Mouse (Mus musculus) megakaryocyte, embryonic 14.5 days (primary cell): Measurements from ENCODE around the gene Nr4a2. TPM values are rescaled to one million over a fixed set of nuclear protein-coding genes. Genes with fewer than 3 reads are reported as not detected.

Experiments used
- H3K27me3 ChIP-seq: replicated peaks from 2 replicates; pipeline ENCODE3; 2012; ENCODE audit warnings: inconsistent platforms
- H3K36me3 ChIP-seq: replicated peaks from 2 replicates; pipeline ENCODE3; 2012; ENCODE audit warnings: low read length, inconsistent platforms, mixed read lengths
- H3K4me1 ChIP-seq: 2 replicates; pipeline ENCODE4 v1.6.1; 2012; ENCODE audit warnings: inconsistent platforms
- H3K4me3 ChIP-seq: replicated peaks from 2 replicates; pipeline ENCODE3; 2012; ENCODE audit warnings: moderate library complexity, mild to moderate bottlenecking, inconsistent platforms
- H3K9me3 ChIP-seq: 2 replicates; pipeline ENCODE4 v1.6.1; 2012; ENCODE audit warnings: inconsistent platforms
- FLI1 ChIP-seq: IDR thresholded peaks from 2 replicates; pipeline ENCODE4 v1.6.1; 2012; ENCODE audit warnings: low read length, inconsistent platforms, mixed read lengths
- GATA1 ChIP-seq: IDR thresholded peaks from 3 replicates; pipeline ENCODE4 v1.6.1; 2012; ENCODE audit warnings: mixed read lengths, low read length, inconsistent platforms, borderline replicate concordance
- polyA plus RNA-seq: library from polyadenylated mRNA; stranded (reverse); fragments of >175 nt; gene quantifications from 2 replicates; pipeline ENCODE4 v1.2.3, GENCODE M21; 2012; ENCODE audit warnings: low replicate concordance; ENCODE audit not compliant: insufficient read depth

Gene Nr4a2
- polyA plus RNA-seq, 1 experiment = 0.82 TPM

GRCm38 (mm10) chr2:57102856-57103844 is 20.7 kb downstream of the Nr4a2 start:
- H3K36me3 ChIP-seq = no peaks in the 10 kb centered on the region
- 0 out of 2 replicates have a peak, but pooled peaks cover 10% of the 10 kb centered on the region for H3K9me3 ChIP-seq
- peaks cover 70% of the 10 kb centered on the region for H3K27me3 ChIP-seq
- H3K4me1 ChIP-seq = peaks cover 31% of the 10 kb centered on the region
- peak overlapping the region; percentile 91 for H3K4me3 ChIP-seq
- TF ChIP-seq FLI1 (no peak), GATA1 (no peak)

GRCm38 (mm10) chr2:57102091-57102855 is 21.5 kb downstream of the Nr4a2 start:
- Histone ChIP-seq H3K9me3 (0 out of 2 replicates have a peak, but pooled peaks cover 10% of the 10 kb centered on the region), H3K4me3 (peak overlapping the region; percentile 91), H3K36me3 (no peaks in the 10 kb centered on the region), H3K27me3 (peaks cover 71% of the 10 kb centered on the region), H3K4me1 (peaks cover 31% of the 10 kb centered on the region)
- TF ChIP-seq FLI1 (no peak), GATA1 (no peak)

- no peaks in the 10 kb centered on the region for H3K36me3 ChIP-seq
- H3K27me3 ChIP-seq = peaks cover 63% of the 10 kb centered on the region
- peaks cover 31% of the 10 kb centered on the region for H3K4me1 ChIP-seq
- TF ChIP-seq GATA1 = no peak
- no peak for TF ChIP-seq FLI1
- 0 out of 2 replicates have a peak, but pooled peaks cover 10% of the 10 kb centered on the region for H3K9me3 ChIP-seq
- H3K4me3 ChIP-seq = no peak overlapping the region
Observed at GRCm38 (mm10) chr2:57100241-57100640, 23.6 kb downstream of the Nr4a2 start.

GRCm38 (mm10) chr2:57072452-57072851 is 51.4 kb downstream of the Nr4a2 start:
- no peaks in the 10 kb centered on the region for H3K4me1 ChIP-seq
- H3K27me3 ChIP-seq = no peaks in the 10 kb centered on the region
- TF ChIP-seq FLI1 (no peak), GATA1 (no peak)
- H3K36me3 ChIP-seq = no peaks in the 10 kb centered on the region
- no peaks in the 10 kb centered on the region for H3K9me3 ChIP-seq
- H3K4me3 ChIP-seq = no peak overlapping the region

GRCm38 (mm10) chr2:57063480-57063879 is 60.3 kb downstream of the Nr4a2 start:
- TF ChIP-seq GATA1 (no peak), FLI1 (no peak)
- Histone ChIP-seq H3K36me3 (no peaks in the 10 kb centered on the region), H3K4me3 (no peak overlapping the region), H3K4me1 (no peaks in the 10 kb centered on the region), H3K27me3 (no peaks in the 10 kb centered on the region), H3K9me3 (no peaks in the 10 kb centered on the region)

Other genes with a start within 250 kb of the Nr4a2 start
- 0.77 and 3.5 TPM in 2 replicates for gene Gpd2, start 113.6 kb upstream of the Nr4a2 start, polyA plus RNA-seq